ENCODE assay signal across 8 mouse cellular contexts in the genomic region with DNA sequence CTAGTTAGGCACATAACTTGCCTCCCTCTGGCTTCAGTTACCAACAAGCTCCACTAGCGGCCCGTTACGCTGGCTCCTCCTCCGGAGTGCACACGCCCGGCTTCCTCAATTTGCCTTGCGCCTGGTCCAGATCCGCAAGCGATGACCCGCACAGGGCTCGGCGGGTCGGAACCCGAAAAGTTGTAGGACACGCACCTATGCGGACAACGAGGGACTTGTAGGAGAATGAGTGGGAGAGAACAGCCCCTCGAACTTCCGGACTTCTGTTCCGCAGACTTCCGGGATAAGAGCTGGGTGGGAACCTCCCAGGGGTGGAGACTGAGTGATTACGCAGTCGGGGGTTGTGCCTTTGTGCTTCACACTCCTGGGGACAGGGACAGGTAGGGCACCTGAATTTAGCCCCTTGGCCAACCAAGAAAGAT. TPM values are rescaled to one million over a fixed set of nuclear protein-coding genes. Genes with fewer than 3 reads are reported as not detected.
DNase-seq lines count a peak whose midpoint lies in the region; ATAC-seq lines count a peak whose summit lies in the region.

A gene (minus strand): TSS at position 305 of the 422 bp plus-strand sequence.

- peak within 1 kb of the TSS; percentile 57 for H3K27ac ChIP-seq in embryonic facial prominence, embryonic 12.5 days
- 0 out of 2 replicates have a peak within 1 kb of the TSS, but pooled peaks have one; percentile 5 for H3K27ac ChIP-seq in limb, embryonic 11.5 days (replicated peaks; ENCODE audit: low read depth, low read length)
- peak within 1 kb of the TSS; percentile 57 for H3K27ac ChIP-seq in midbrain, embryonic 13.5 days

- peaks cover 12% of the 10 kb centered on the region for H3K4me1 ChIP-seq in embryonic facial prominence, embryonic 12.5 days
- peaks cover 3% of the 10 kb centered on the region; the same call in 1 of the 2 replicates for H3K4me1 ChIP-seq in limb, embryonic 11.5 days (ENCODE audit: control insufficient read depth, insufficient read depth, low read length)
- peaks cover 26% of the 10 kb centered on the region for H3K4me1 ChIP-seq in midbrain, embryonic 13.5 days (replicated peaks)

- ATAC-seq in embryonic facial prominence, embryonic 12.5 days (ENCODE audit: insufficient number of reproducible peaks, insufficient read depth, low FRiP score, low TSS enrichment): peak; percentile 90
- ATAC-seq in limb, embryonic 11.5 days (ENCODE audit: insufficient number of reproducible peaks, low FRiP score, low TSS enrichment, low read depth): peak; percentile 89; the same call in 1 of the 2 replicates
- ATAC-seq in midbrain, embryonic 13.5 days: peak; percentile 92

- peaks cover 31% of the 10 kb centered on the region for H3K36me3 ChIP-seq in embryonic facial prominence, embryonic 12.5 days
- H3K36me3 ChIP-seq in limb, embryonic 11.5 days (ENCODE audit: control insufficient read depth, insufficient read depth, low read length): peaks cover 7% of the 10 kb centered on the region
- H3K36me3 ChIP-seq in midbrain, embryonic 13.5 days: peaks cover 31% of the 10 kb centered on the region

- no peaks in the 10 kb centered on the region for H3K27me3 ChIP-seq in embryonic facial prominence, embryonic 12.5 days
- no peaks in the 10 kb centered on the region for H3K27me3 ChIP-seq in limb, embryonic 11.5 days (ENCODE audit: control insufficient read depth, insufficient read depth, low read length)
- no peaks in the 10 kb centered on the region for H3K27me3 ChIP-seq in midbrain, embryonic 13.5 days

- H3K9ac ChIP-seq in embryonic facial prominence, embryonic 12.5 days: peak within 1 kb of the TSS; percentile 70
- H3K9ac ChIP-seq in limb, embryonic 11.5 days (ENCODE audit: low read length): peak within 1 kb of the TSS; percentile 63
- peak within 1 kb of the TSS; percentile 72 for H3K9ac ChIP-seq in midbrain, embryonic 13.5 days (replicated peaks)

- peak; percentile 91 for DNase-seq in 3T3-L1 (ENCODE audit: low read depth, low spot score)
- peak; percentile 60 for DNase-seq in adrenal gland, postnatal 25 days
- peak; percentile 99 for DNase-seq in heart, adult 11 months
- peak; percentile 87 for DNase-seq in kidney, adult 18-20 months
- peak; percentile 82 for DNase-seq in limb, embryonic 11.5 days (ENCODE audit: low spot score)
- peak; percentile 73 for DNase-seq in spleen, adult 12 weeks (ENCODE audit: low spot score)

- H3K4me2 ChIP-seq in embryonic facial prominence, embryonic 12.5 days (replicated peaks): peak within 1 kb of the TSS; percentile 79
- H3K4me2 ChIP-seq in limb, embryonic 11.5 days (ENCODE audit: low read depth, severe bottlenecking): peak within 1 kb of the TSS; percentile 66
- peak within 1 kb of the TSS; percentile 70 for H3K4me2 ChIP-seq in midbrain, embryonic 13.5 days (replicated peaks)

- peak within 1 kb of the TSS; percentile 76 for H3K4me3 ChIP-seq in embryonic facial prominence, embryonic 12.5 days
- peak within 1 kb of the TSS; percentile 76 for H3K4me3 ChIP-seq in limb, embryonic 11.5 days (ENCODE audit: low read depth, low read length)
- peak within 1 kb of the TSS; percentile 68 for H3K4me3 ChIP-seq in midbrain, embryonic 13.5 days (replicated peaks)

- WGBS in embryonic facial prominence, embryonic 12.5 days: under 1% methylated on average over 23 of the region's 23 CpGs
- WGBS in limb, embryonic 11.5 days: under 1% methylated on average over 23 of the region's 23 CpGs
- WGBS in midbrain, embryonic 13.5 days: under 1% methylated on average over 23 of the region's 23 CpGs

- no peaks in the 10 kb centered on the region for H3K9me3 ChIP-seq in embryonic facial prominence, embryonic 12.5 days
- H3K9me3 ChIP-seq in limb, embryonic 11.5 days (ENCODE audit: control insufficient read depth, low read length): no peaks in the 10 kb centered on the region
- no peaks in the 10 kb centered on the region for H3K9me3 ChIP-seq in midbrain, embryonic 13.5 days

RNA-seq across cellular contexts. Expression of the gene that starts here (rescaled TPM):
- total RNA-seq in adrenal gland, postnatal 25 days (2021): 21.1 and 24.8 TPM in 2 replicates
- 37.9 and 38.9 TPM in 2 replicates for polyA plus RNA-seq in embryonic facial prominence, embryonic 12.5 days (2016; fragmentation: Nextera tagmentation; extraction: Ambion mirVana)
- polyA plus RNA-seq in limb, embryonic 11.5 days (2014; fragmentation: Nextera tagmentation; extraction: Ambion mirVana): 35.0 and 36.7 TPM in 2 replicates
- 42.6 and 43.8 TPM in 2 replicates for polyA plus RNA-seq in midbrain, embryonic 13.5 days (2015; fragmentation: Nextera tagmentation; extraction: Ambion mirVana)

Comparison
In these comparisons a context has a peak if more than half of its experiments do, and no peak if none do; other contexts are left out.
1. Peak in every context shown above with its lines: DNase-seq, ATAC-seq, H3K4me3 ChIP-seq and H3K27ac ChIP-seq.
2. H3K27ac ChIP-seq: peak in every context shown above with its lines; median percentile 57 in embryonic facial prominence, embryonic 12.5 days; 57 in midbrain, embryonic 13.5 days; 5 in limb, embryonic 11.5 days.